ENCODE assay signal across 8 mouse cellular contexts in genomic region chr11:95144946-95145483, GRCm38 (mm10). TPM values are rescaled to one million over a fixed set of nuclear protein-coding genes. Genes with fewer than 3 reads are reported as not detected.
DNase-seq lines count a peak whose midpoint lies in the region; ATAC-seq and TF ChIP-seq lines count a peak whose summit lies in the region.
"Had no signal": no experiment of that assay in that cellular context is flagged by ENCODE, and none has a peak within 500 bp of the region (broad histone marks: within the 10 kb centered on the region; RNA-seq: fewer than 3 reads in every experiment).

No protein-coding gene starts in this region.

- H3K9me3 ChIP-seq in lung, embryonic 16.5 days (ENCODE audit: control insufficient read depth, low read length) = no peaks in the 10 kb centered on the region
- no peaks in the 10 kb centered on the region for H3K9me3 ChIP-seq in forebrain, embryonic 14.5 days (replicated peaks; ENCODE audit: control insufficient read depth, low read length)
- no peaks in the 10 kb centered on the region for H3K9me3 ChIP-seq in limb, embryonic 12.5 days

- H3K4me3 ChIP-seq in lung, embryonic 16.5 days (ENCODE audit: low read length) = peak overlapping the region; percentile 47
- H3K4me3 ChIP-seq in forebrain, embryonic 14.5 days (ENCODE audit: low read depth, low read length) = 0 out of 2 replicates have a peak overlapping the region, but pooled peaks have one; percentile 30
- H3K4me3 ChIP-seq in limb, embryonic 12.5 days (replicated peaks) = peak overlapping the region; percentile 46
- peak overlapping the region; percentile 56 for H3K4me3 ChIP-seq in small intestine, adult 2 months (ENCODE audit: low read depth, low read length)

- TF ChIP-seq POLR2A in small intestine, adult 2 months (IDR thresholded peaks at IDR 0.05; ENCODE audit: low read depth, low read length) = no peak

- no peak overlapping the region for H3K9ac ChIP-seq in lung, embryonic 16.5 days (ENCODE audit: low read length)
- no peak overlapping the region for H3K9ac ChIP-seq in forebrain, embryonic 14.5 days (ENCODE audit: low read length)
- H3K9ac ChIP-seq in limb, embryonic 12.5 days (replicated peaks) = peak overlapping the region; percentile 44

- no peak overlapping the region for H3K27ac ChIP-seq in lung, embryonic 16.5 days (ENCODE audit: low read length)
- no peak overlapping the region for H3K27ac ChIP-seq in forebrain, embryonic 14.5 days (ENCODE audit: low read depth, low read length)
- H3K27ac ChIP-seq in limb, embryonic 12.5 days = no peak overlapping the region
- H3K27ac ChIP-seq in small intestine, adult 2 months (ENCODE audit: insufficient read depth, low read depth, low read length) = no peak overlapping the region

- H3K4me2 ChIP-seq in lung, embryonic 16.5 days (ENCODE audit: low read depth, low read length) = peak overlapping the region; percentile 85
- peak overlapping the region; percentile 56; the same call in 1 of the 2 replicates for H3K4me2 ChIP-seq in forebrain, embryonic 14.5 days (ENCODE audit: low read length)
- H3K4me2 ChIP-seq in limb, embryonic 12.5 days = peak overlapping the region; percentile 86

- TF ChIP-seq CTCF in small intestine, adult 2 months (IDR thresholded peaks at IDR 0.05; ENCODE audit: extremely low read depth, insufficient read length, insufficient replicate concordance, low read depth, low read length) = no peak

- WGBS in lung, embryonic 16.5 days = 1% methylated on average over 34 of the region's 34 CpGs
- WGBS in forebrain, embryonic 14.5 days = under 1% methylated on average over 34 of the region's 34 CpGs
- WGBS in limb, embryonic 12.5 days = under 1% methylated on average over 34 of the region's 34 CpGs
- WGBS in small intestine, adult 2 months = 1% methylated on average over 34 of the region's 34 CpGs

- no peak for DNase-seq in lung, postnatal 4 days
- DNase-seq in forebrain, embryonic 14.5 days (ENCODE audit: low spot score) = no peak
- DNase-seq in retina, embryonic 14.5 days (ENCODE audit: low spot score) = no peak
- DNase-seq in adrenal gland, adult 18-20 months (ENCODE audit: low spot score in 2 of 2) = no peak

- peaks cover 23% of the 10 kb centered on the region for H3K4me1 ChIP-seq in lung, embryonic 16.5 days (replicated peaks; ENCODE audit: control insufficient read depth, insufficient read depth, low read length)
- peaks cover 9% of the 10 kb centered on the region for H3K4me1 ChIP-seq in forebrain, embryonic 14.5 days (ENCODE audit: control insufficient read depth, insufficient read depth, low read length)
- peaks cover 27% of the 10 kb centered on the region for H3K4me1 ChIP-seq in limb, embryonic 12.5 days (replicated peaks)
- H3K4me1 ChIP-seq in small intestine, adult 2 months (ENCODE audit: control insufficient read depth, insufficient read depth, insufficient read length, low read length) = peaks cover 11% of the 10 kb centered on the region

- ATAC-seq in lung, embryonic 16.5 days (ENCODE audit: low read depth) = 0 out of 2 replicates have a peak, but pooled peaks have one; percentile 24
- no peak for ATAC-seq in forebrain, embryonic 14.5 days
- no peak for ATAC-seq in limb, embryonic 12.5 days (ENCODE audit: insufficient number of reproducible peaks, insufficient read depth, low FRiP score, low TSS enrichment, low read depth)

- no peaks in the 10 kb centered on the region for H3K36me3 ChIP-seq in lung, embryonic 16.5 days (ENCODE audit: control insufficient read depth, insufficient read depth, low read length)
- H3K36me3 ChIP-seq in forebrain, embryonic 14.5 days (ENCODE audit: control insufficient read depth, insufficient read depth, low read length) = no peaks in the 10 kb centered on the region
- H3K36me3 ChIP-seq in limb, embryonic 12.5 days = no peaks in the 10 kb centered on the region
- H3K36me3 ChIP-seq in small intestine, adult 2 months (ENCODE audit: control insufficient read depth, insufficient read depth, low read length) = no peaks in the 10 kb centered on the region

- H3K27me3 ChIP-seq in lung, embryonic 16.5 days (ENCODE audit: control insufficient read depth, insufficient read depth, low read depth, low read length) = peaks cover 92% of the 10 kb centered on the region
- H3K27me3 ChIP-seq in forebrain, embryonic 14.5 days (replicated peaks; ENCODE audit: control insufficient read depth, insufficient read depth, low read length) = peaks cover 96% of the 10 kb centered on the region
- peaks cover 100% of the 10 kb centered on the region for H3K27me3 ChIP-seq in limb, embryonic 12.5 days
- peaks cover 78% of the 10 kb centered on the region for H3K27me3 ChIP-seq in small intestine, adult 2 months (ENCODE audit: control insufficient read depth, insufficient read depth, low read length)

RNA-seq across cellular contexts. Expression of gene Dlx4, which starts 1.0 kb away (rescaled TPM):
- polyA plus RNA-seq in lung, embryonic 16.5 days (2015; fragmentation: Nextera tagmentation; extraction: Ambion mirVana) = 1.0 and 1.3 TPM in 2 replicates
- 0.11 TPM in 1 of 2 replicates, not detected in the other for polyA plus RNA-seq in forebrain, embryonic 14.5 days (2014; fragmentation: Nextera tagmentation; extraction: Ambion mirVana)
- 1.4 and 1.9 TPM in 2 replicates for polyA plus RNA-seq in limb, embryonic 12.5 days (2016; fragmentation: Nextera tagmentation; extraction: Ambion mirVana)
- polyA plus RNA-seq in small intestine, adult 2 months (2012; rRNA removed) = not detected in 2 replicates
- not detected for total RNA-seq in adrenal gland, adult 18-20 months (2021)

RNA-seq across cellular contexts. Expression of gene Dlx3, which starts 25.1 kb away (rescaled TPM):
- polyA plus RNA-seq in lung, embryonic 16.5 days (2015; fragmentation: Nextera tagmentation; extraction: Ambion mirVana) = 0.31 and 0.77 TPM in 2 replicates
- not detected in 2 replicates for polyA plus RNA-seq in forebrain, embryonic 14.5 days (2014; fragmentation: Nextera tagmentation; extraction: Ambion mirVana)
- polyA plus RNA-seq in limb, embryonic 12.5 days (2016; fragmentation: Nextera tagmentation; extraction: Ambion mirVana) = 8.4 and 9.9 TPM in 2 replicates
- 0.13 and 0.33 TPM in 2 replicates for polyA plus RNA-seq in small intestine, adult 2 months (2012; rRNA removed)
- not detected for total RNA-seq in adrenal gland, adult 18-20 months (2021)
- total RNA-seq: left cerebral cortex, adult 18-20 months had no signal
